Mouse (Mus musculus) left cerebral cortex, adult 2 months (tissue): ENCODE measurements around the gene Zfp383. TPM values are rescaled to one million over a fixed set of nuclear protein-coding genes. Genes with fewer than 3 reads are reported as not detected.

Source experiments
- DNase-seq, 2 experiments: peaks; one replicate each; pipeline ENCODE4 v3.0.0; 2021 to 2022; ENCODE audit warnings: low spot score in 2 of 2, mixed read lengths in 1 of 2; ENCODE audit errors: extremely low spot score in 1 of 2
- H3K27ac ChIP-seq: fragments of 200-600 bp; 2 replicates; pipeline ENCODE4 v1.8.1; 2022
- H3K4me3 ChIP-seq: fragments of 200-600 bp; 2 replicates; pipeline ENCODE4 v1.8.1; 2022
- CTCF ChIP-seq: fragments of 200-600 bp; IDR thresholded peaks from 2 replicates; pipeline ENCODE4 v1.8.1; 2022; ENCODE audit warnings: antibody characterized with exemption, mild to moderate bottlenecking, moderate library complexity
- intact Hi-C: fragments of 180-260 bp; cut with DNase I; formaldehyde crosslinking; loops from one replicate; pipeline ENCODE4 v1.15.1; 2025
- total RNA-seq, 2 experiments: library from RNA; stranded (reverse); gene quantifications; 2 replicates each; pipeline ENCODE4 v1.2.3; 2021

The Zfp383 gene
- total RNA-seq, 2 experiments from 2014 or later, result 8.9 to 9.6 TPM

- Histone ChIP-seq H3K27ac (peak within 1 kb of the TSS; percentile 94), H3K4me3 (peak within 1 kb of the TSS; percentile 61)
- DNase-seq, result peak; percentile 42 to 67
- TF ChIP-seq CTCF, result no peak
- intact Hi-C loops, result loop anchor here (5.0 kb wide), 2 partner anchors 44 to 139 kb away; partner anchors contain the start of gene Zfp84
Observed at GRCm38 (mm10) chr7:29905966-29906681, 1.9 kb upstream of the Zfp383 start, which contains the start of gene Zfp27. Gene Zfp27 (minus strand): TSS chr7:29906572.

- intact Hi-C loops, result loop anchor here (5.0 kb wide), 2 partner anchors 44 to 139 kb away; partner anchors contain the start of gene Zfp84
- H3K4me3 ChIP-seq, result peak overlapping the region; percentile 61
- DNase-seq, result no peak
- H3K27ac ChIP-seq, result peak overlapping the region; percentile 94
- TF ChIP-seq CTCF, result no peak
Observed at GRCm38 (mm10) chr7:29906682-29907058, 1.4 kb upstream of the Zfp383 start.

GRCm38 (mm10) chr7:29907206-29907605, 817 bp upstream of the Zfp383 start:
- DNase-seq, result no peak
- intact Hi-C loops, result loop anchor here (5.0 kb wide), 2 partner anchors 45 to 140 kb away; partner anchors contain the start of gene Zfp84
- H3K4me3 ChIP-seq, result no peak overlapping the region
- peak overlapping the region; percentile 94 for H3K27ac ChIP-seq
- TF ChIP-seq CTCF, result no peak

- no peak for TF ChIP-seq CTCF
- Histone ChIP-seq H3K4me3 (no peak overlapping the region), H3K27ac (no peak overlapping the region)
- no peak for DNase-seq
- intact Hi-C loops, result no loop called here
Observed at GRCm38 (mm10) chr7:29910252-29910651, 2.2 kb downstream of the Zfp383 start.

DNA sequence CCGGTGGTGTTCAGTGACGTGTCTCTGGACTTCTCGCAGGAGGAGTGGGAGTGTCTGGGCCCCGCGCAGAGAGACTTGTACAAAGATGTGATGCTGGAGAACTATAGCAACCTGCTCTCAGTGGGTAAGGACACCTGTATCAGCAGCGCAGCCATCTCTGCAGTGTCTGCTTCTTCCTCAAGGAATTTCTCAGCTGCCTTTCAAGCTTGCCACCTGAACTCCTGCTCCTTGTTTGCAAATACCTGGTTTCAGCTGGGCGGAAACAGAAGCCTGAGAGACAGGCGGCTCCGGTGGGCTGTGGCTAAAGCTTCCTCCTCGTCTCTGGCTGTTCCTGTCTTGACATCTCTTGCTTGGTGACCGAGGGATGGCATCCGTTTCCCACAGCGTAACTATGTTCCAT, 4.1 kb downstream of the Zfp383 start:
- no peak for TF ChIP-seq CTCF
- Histone ChIP-seq H3K4me3 (no peak overlapping the region), H3K27ac (no peak overlapping the region)
- intact Hi-C loops, result no loop called here
- DNase-seq, result no peak

DNA sequence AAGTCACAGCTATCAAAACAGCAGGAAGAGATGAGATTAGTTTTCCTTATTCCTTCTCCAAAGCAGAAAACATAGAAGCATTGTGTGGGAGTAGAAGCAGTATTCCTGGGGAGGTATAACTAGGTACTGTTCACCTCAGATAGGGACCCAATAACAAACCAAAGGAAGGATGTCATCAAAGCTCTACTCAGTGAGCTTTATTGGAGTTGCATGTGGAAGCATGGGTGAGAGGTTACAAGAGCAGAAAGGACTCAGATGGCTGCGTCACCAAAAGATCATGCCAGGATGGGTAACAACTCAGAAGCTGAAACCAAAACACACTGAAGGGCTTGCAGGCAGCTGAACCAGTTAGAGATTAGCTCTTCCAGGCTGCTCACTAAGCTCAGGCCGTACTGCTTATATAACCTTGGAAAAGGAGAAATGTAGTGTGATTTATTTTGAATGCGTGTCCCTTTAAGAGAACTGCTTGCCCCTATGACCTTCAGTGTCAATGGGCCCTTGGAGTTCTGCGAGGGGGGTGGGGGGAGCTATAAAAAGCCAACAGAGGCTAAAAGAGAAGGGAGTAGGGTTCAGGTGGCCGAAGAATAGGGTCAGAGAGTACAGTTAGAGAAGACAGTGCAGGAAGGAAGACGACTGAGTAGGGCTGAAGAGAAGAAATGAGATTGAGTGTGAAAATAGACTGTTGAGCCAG, 9.5 kb downstream of the Zfp383 start:
- no peak for DNase-seq
- intact Hi-C loops, result no loop called here
- Histone ChIP-seq H3K27ac (no peak overlapping the region), H3K4me3 (no peak overlapping the region)
- TF ChIP-seq CTCF, result no peak

DNA sequence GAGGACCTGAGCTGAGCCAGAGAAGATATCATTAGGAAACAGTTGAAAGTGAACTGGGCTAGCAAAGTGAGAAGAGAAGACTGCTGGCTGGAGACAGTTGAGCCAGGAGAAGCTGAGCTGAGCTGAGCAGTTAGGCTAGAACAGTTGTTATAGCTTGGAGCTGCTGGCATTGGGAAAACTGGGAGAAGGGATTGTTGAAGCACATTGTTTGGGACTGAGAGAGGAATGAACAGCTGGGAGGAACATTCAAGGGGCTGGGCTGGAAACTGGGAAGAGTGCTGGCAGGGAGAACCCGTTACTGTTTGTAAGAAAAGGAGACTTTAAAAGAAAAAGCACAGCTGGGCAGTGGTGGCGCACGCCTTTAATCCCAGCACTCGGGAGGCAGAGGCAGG, 10.0 kb downstream of the Zfp383 start:
- Histone ChIP-seq H3K27ac (no peak overlapping the region), H3K4me3 (no peak overlapping the region)
- intact Hi-C loops, result no loop called here
- no peak for TF ChIP-seq CTCF
- DNase-seq, result no peak

DNA sequence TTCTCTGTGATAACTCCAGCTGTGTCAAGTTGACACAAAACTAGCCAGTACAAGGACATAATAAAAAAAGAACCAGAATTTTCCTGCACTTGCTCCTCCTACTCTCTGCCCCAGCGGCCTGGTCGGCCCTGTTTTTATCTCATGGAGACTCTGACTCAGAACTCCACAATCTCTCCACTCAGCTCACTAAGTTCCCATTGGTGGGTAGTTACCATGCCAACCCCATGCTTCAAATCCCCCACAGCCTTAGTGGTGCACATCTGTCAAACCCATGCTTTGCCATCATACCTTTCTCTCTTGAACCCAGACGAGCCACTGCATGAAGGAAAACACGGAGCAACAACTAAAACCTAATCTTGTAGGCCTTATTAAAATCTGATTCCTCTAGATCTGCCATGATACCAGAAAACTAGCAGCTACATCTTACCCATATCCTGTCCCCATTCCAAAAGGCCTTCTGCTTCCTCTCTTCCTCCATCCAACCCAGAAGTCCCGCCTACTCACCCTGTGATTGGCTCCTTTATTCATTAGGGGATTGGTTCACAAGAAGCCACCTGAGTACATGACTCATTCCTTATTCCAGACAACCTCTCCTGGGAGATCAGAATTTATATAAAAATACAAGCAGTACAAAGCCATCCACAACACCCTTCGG, 13.5 kb downstream of the Zfp383 start:
- no peak for DNase-seq
- intact Hi-C loops, result no loop called here
- TF ChIP-seq CTCF, result no peak

GRCm38 (mm10) chr7:29922780-29923179, 14.8 kb downstream of the Zfp383 start:
- Histone ChIP-seq H3K27ac (no peak overlapping the region), H3K4me3 (no peak overlapping the region)
- no peak for TF ChIP-seq CTCF
- DNase-seq, result no peak
- intact Hi-C loops, result no loop called here

More for the DNA sequence above, 13.5 kb downstream of the Zfp383 start:
- Histone ChIP-seq H3K27ac (no peak overlapping the region), H3K4me3 (no peak overlapping the region)

- DNase-seq, result no peak
- TF ChIP-seq CTCF, result no peak
- no peak overlapping the region for H3K27ac ChIP-seq
- H3K4me3 ChIP-seq, result no peak overlapping the region
- intact Hi-C loops, result no loop called here
Observed at GRCm38 (mm10) chr7:29938856-29939255, 30.8 kb downstream of the Zfp383 start.

DNA sequence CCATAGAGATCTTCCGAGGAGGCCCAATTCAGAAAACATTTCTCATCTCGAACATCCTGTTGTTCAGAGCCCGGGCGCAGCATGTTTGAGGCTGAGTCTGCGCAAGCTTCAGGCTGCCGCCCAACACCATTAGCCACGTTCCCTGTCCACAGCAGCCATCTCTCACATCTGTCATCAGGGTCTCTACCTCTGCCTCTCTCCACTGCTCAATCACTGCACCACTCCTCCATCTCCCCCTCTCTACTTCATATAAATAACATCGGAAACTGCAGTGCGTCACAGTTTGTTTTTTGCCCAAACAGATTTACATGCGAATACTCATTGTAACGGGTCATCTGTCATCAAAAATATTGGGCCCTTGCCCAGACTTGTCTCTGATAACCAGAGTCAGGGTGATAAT, 33.0 kb downstream of the Zfp383 start:
- H3K27ac ChIP-seq, result no peak overlapping the region
- H3K4me3 ChIP-seq, result no peak overlapping the region
- no peak for TF ChIP-seq CTCF
- DNase-seq, result no peak
- intact Hi-C loops, result no loop called here

GRCm38 (mm10) chr7:29942740-29943139, 34.7 kb downstream of the Zfp383 start:
- no peak for DNase-seq
- TF ChIP-seq CTCF, result no peak
- Histone ChIP-seq H3K27ac (no peak overlapping the region), H3K4me3 (no peak overlapping the region)
- intact Hi-C loops, result no loop called here
